Mouse (Mus musculus): ENCODE data around the gene Abhd4. TPM values are rescaled to one million over a fixed set of nuclear protein-coding genes. Genes with fewer than 3 reads are reported as not detected.

The Abhd4 gene
- polyA plus RNA-seq (2012; fragmentation: generic; extraction: Trizol): 32.9 TPM
- long read RNA-seq, experiment 1, transcript Abhd4-201 (7 exons, 2,401 nt): major isoform, 88 of 116 reads
- long read RNA-seq, experiment 1, partial matches to known transcripts: 10 of 116 reads
- long read RNA-seq, experiment 1, other reads (novel, unspliced or antisense): 14 of 116 reads
- long read RNA-seq, experiment 2, transcript Abhd4-201 (7 exons, 2,401 nt): major isoform, 158 of 188 reads
- long read RNA-seq, experiment 2, transcript Abhd4-202 (7 exons, 2,508 nt): minor isoform, 13 of 188 reads
- long read RNA-seq, experiment 2, partial matches to known transcripts: 3 of 188 reads
- long read RNA-seq, experiment 2, other reads (novel, unspliced or antisense): 14 of 188 reads

DNA sequence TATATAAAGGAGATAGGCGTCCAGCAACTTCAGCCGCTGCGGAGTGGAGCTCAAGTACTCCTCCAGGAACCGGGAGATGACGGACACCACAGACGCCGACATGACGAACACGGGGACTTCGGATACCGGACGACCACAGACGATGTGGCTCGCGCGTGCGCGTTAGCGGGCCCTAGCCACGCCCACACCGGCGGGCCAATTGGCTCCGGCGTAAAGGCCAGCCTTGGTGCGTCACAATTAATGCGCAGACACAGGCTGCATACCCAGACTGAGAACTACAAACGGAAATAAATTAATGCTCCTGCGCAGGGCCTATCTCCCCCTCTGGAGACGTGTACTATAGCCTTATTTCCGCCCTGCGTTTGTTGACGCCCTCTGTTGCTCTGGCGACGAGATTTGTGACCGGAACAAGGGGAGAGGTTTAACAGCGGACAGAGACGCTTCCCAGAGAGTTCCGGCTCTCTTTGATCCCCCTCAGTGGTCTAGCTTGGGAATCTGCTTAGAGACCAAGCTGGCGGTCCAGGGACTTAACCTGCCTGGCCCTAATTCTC is at the start of gene Abhd4, which contains the start of gene Dad1:
Gene Abhd4 (plus strand): TSS at position 448 of the 551 bp plus-strand sequence.
Gene Dad1 (minus strand): TSS at position 364 of the 551 bp plus-strand sequence.
- Histone ChIP-seq H3K36me3 (ENCODE audit: control insufficient read depth, insufficient read depth) (peaks cover 11% of the 10 kb centered on the region), H3K4me3 (ENCODE audit: insufficient read depth, poor library complexity, severe bottlenecking) (peak within 1 kb of the TSS; percentile 97), H3K27me3 (ENCODE audit: control insufficient read depth, insufficient read depth, insufficient read length) (no peaks in the 10 kb centered on the region), H3K79me3 (ENCODE audit: low read depth) (peaks cover 33% of the 10 kb centered on the region), H3K79me2 (ENCODE audit: control insufficient read depth, insufficient read depth) (peaks cover 48% of the 10 kb centered on the region), H3ac (ENCODE audit: control insufficient read depth, insufficient read length, low read depth) (peak within 1 kb of the TSS; percentile 59)
- TF ChIP-seq CTCF (IDR thresholded peaks at IDR 0.05; ENCODE audit: control insufficient read depth, insufficient read depth, insufficient read length) (no peak), MYOG (IDR thresholded peaks at IDR 0.05; ENCODE audit: control insufficient read depth, extremely low read depth, insufficient read length) (no peak), CEBPB (IDR thresholded peaks at IDR 0.05; ENCODE audit: low read depth) (no peak), FOSL1 (IDR thresholded peaks at IDR 0.05; ENCODE audit: insufficient read depth, low read length, poor library complexity, severe bottlenecking) (no peak), MYOD1 (IDR thresholded peaks at IDR 0.05; ENCODE audit: control insufficient read depth, insufficient read length, low read depth) (no peak), USF1 (IDR thresholded peaks at IDR 0.05; ENCODE audit: low read depth) (no peak), MAX (IDR thresholded peaks at IDR 0.05) (no peak)

DNA sequence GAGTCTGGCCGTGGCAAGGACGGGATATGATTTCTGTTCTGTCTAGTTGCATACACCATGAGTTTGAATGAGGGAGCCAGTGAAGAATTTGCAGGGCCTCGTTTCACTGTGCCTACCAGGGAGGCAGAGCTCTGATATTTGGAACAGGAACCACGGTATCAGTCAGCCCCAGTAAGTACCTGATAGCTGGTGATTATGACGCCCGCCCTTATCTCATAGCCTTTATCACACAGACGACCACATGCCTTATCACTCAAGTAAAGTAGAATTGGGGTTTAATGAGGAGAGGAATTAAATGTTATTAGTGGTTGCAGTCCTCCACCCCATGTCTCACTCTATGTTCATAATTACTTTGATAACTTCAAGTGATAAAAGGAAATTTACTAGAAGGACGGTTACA is 49.7 kb upstream of the Abhd4 start:
- Histone ChIP-seq H3ac (ENCODE audit: control insufficient read depth, insufficient read length, low read depth) (no peak overlapping the region), H3K36me3 (ENCODE audit: control insufficient read depth, insufficient read depth) (no peaks in the 10 kb centered on the region), H3K4me3 (ENCODE audit: insufficient read depth, poor library complexity, severe bottlenecking) (no peak overlapping the region), H3K27me3 (ENCODE audit: control insufficient read depth, insufficient read depth, insufficient read length) (no peaks in the 10 kb centered on the region), H3K79me3 (ENCODE audit: low read depth) (no peaks in the 10 kb centered on the region), H3K79me2 (ENCODE audit: control insufficient read depth, insufficient read depth) (no peaks in the 10 kb centered on the region)
- TF ChIP-seq MYOG (IDR thresholded peaks at IDR 0.05; ENCODE audit: control insufficient read depth, extremely low read depth, insufficient read length): no peak
- TF ChIP-seq FOSL1 (IDR thresholded peaks at IDR 0.05; ENCODE audit: insufficient read depth, low read length, poor library complexity, severe bottlenecking): no peak
- TF ChIP-seq USF1 (IDR thresholded peaks at IDR 0.05; ENCODE audit: low read depth): no peak
- TF ChIP-seq MAX (IDR thresholded peaks at IDR 0.05): no peak
- TF ChIP-seq CTCF (IDR thresholded peaks at IDR 0.05; ENCODE audit: control insufficient read depth, insufficient read depth, insufficient read length): no peak
- TF ChIP-seq MYOD1 (IDR thresholded peaks at IDR 0.05; ENCODE audit: control insufficient read depth, insufficient read length, low read depth): no peak
- TF ChIP-seq CEBPB (IDR thresholded peaks at IDR 0.05; ENCODE audit: low read depth): no peak

DNA sequence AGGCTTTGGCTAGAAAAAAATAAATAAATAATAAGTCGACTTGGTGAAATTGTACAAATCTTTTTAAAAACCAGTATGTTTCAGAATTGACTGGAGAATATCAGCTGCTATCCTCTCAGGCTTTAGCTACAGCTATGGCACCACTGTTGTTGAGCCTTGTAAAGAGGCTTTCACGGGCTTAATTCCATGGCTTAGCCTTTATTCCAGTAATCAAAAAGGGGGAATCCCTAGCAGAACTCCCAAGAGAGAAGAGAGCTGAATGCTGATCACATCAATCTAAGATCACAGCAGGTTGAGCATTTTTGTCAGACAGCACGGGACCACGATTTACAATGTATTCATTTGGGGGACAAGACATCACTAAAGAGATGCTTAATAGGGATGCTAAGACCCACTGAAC is 49.2 kb upstream of the Abhd4 start:
- H3K27me3 ChIP-seq (ENCODE audit: control insufficient read depth, insufficient read depth, insufficient read length): no peaks in the 10 kb centered on the region
- H3K36me3 ChIP-seq (ENCODE audit: control insufficient read depth, insufficient read depth): no peaks in the 10 kb centered on the region
- no peaks in the 10 kb centered on the region for H3K79me3 ChIP-seq (ENCODE audit: low read depth)
- no peaks in the 10 kb centered on the region for H3K79me2 ChIP-seq (ENCODE audit: control insufficient read depth, insufficient read depth)
- H3ac ChIP-seq (ENCODE audit: control insufficient read depth, insufficient read length, low read depth): no peak overlapping the region
- TF ChIP-seq MYOD1 (IDR thresholded peaks at IDR 0.05; ENCODE audit: control insufficient read depth, insufficient read length, low read depth) (no peak), CTCF (IDR thresholded peaks at IDR 0.05; ENCODE audit: control insufficient read depth, insufficient read depth, insufficient read length) (no peak), FOSL1 (IDR thresholded peaks at IDR 0.05; ENCODE audit: insufficient read depth, low read length, poor library complexity, severe bottlenecking) (no peak), USF1 (IDR thresholded peaks at IDR 0.05; ENCODE audit: low read depth) (no peak), MYOG (IDR thresholded peaks at IDR 0.05; ENCODE audit: control insufficient read depth, extremely low read depth, insufficient read length) (no peak), CEBPB (IDR thresholded peaks at IDR 0.05; ENCODE audit: low read depth) (no peak), MAX (IDR thresholded peaks at IDR 0.05) (no peak)
- H3K4me3 ChIP-seq (ENCODE audit: insufficient read depth, poor library complexity, severe bottlenecking): no peak overlapping the region

DNA sequence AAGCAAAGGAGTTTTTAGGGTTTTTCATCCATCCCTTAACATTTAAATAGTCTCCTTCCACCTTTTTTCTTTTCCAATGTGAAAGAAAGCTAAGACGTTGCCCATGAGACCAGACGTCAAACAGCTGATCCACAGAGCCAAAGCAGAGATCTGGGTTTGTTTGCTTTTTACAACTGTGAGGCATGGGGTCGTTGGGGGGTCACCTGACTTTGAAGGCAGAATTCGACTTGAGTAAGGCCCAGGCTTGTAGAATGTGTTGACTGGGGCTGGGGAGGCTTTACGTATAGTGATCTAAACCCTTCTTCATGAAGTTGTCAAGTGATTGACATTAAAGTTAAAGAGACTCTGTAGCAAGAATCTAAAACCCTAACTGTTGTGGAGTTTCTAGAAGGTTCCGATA is 48.1 kb upstream of the Abhd4 start:
- TF ChIP-seq FOSL1 (IDR thresholded peaks at IDR 0.05; ENCODE audit: insufficient read depth, low read length, poor library complexity, severe bottlenecking) (no peak), MAX (IDR thresholded peaks at IDR 0.05) (no peak), CEBPB (IDR thresholded peaks at IDR 0.05; ENCODE audit: low read depth) (no peak), MYOG (IDR thresholded peaks at IDR 0.05; ENCODE audit: control insufficient read depth, extremely low read depth, insufficient read length) (no peak), MYOD1 (IDR thresholded peaks at IDR 0.05; ENCODE audit: control insufficient read depth, insufficient read length, low read depth) (no peak), USF1 (IDR thresholded peaks at IDR 0.05; ENCODE audit: low read depth) (no peak), CTCF (IDR thresholded peaks at IDR 0.05; ENCODE audit: control insufficient read depth, insufficient read depth, insufficient read length) (no peak)
- no peak overlapping the region for H3ac ChIP-seq (ENCODE audit: control insufficient read depth, insufficient read length, low read depth)
- no peaks in the 10 kb centered on the region for H3K36me3 ChIP-seq (ENCODE audit: control insufficient read depth, insufficient read depth)
- no peaks in the 10 kb centered on the region for H3K79me3 ChIP-seq (ENCODE audit: low read depth)
- no peak overlapping the region for H3K4me3 ChIP-seq (ENCODE audit: insufficient read depth, poor library complexity, severe bottlenecking)
- no peaks in the 10 kb centered on the region for H3K79me2 ChIP-seq (ENCODE audit: control insufficient read depth, insufficient read depth)
- H3K27me3 ChIP-seq (ENCODE audit: control insufficient read depth, insufficient read depth, insufficient read length): no peaks in the 10 kb centered on the region

DNA sequence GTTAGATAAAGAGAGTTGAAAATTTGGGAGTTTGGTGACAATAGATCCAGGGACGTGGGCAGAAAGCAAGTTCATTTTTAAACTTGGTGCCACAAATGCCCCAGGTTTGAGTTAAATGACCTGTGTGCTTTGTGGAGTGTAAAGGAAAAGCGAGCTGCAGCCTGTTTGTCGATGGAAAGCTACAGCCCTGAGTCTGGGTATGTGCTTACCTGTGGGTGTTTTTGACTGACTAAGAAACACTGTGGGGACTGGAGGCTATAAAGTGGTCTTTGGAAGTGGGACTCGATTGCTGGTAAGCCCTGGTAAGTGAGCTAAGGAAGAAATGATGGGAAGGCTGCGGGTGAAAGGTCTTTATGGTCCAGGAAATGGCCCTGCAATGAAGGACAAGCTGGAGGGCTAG is 47.7 kb upstream of the Abhd4 start:
- Histone ChIP-seq H3K79me3 (ENCODE audit: low read depth) (no peaks in the 10 kb centered on the region), H3K4me3 (ENCODE audit: insufficient read depth, poor library complexity, severe bottlenecking) (no peak overlapping the region), H3K79me2 (ENCODE audit: control insufficient read depth, insufficient read depth) (no peaks in the 10 kb centered on the region), H3ac (ENCODE audit: control insufficient read depth, insufficient read length, low read depth) (no peak overlapping the region), H3K27me3 (ENCODE audit: control insufficient read depth, insufficient read depth, insufficient read length) (no peaks in the 10 kb centered on the region), H3K36me3 (ENCODE audit: control insufficient read depth, insufficient read depth) (no peaks in the 10 kb centered on the region)
- TF ChIP-seq USF1 (IDR thresholded peaks at IDR 0.05; ENCODE audit: low read depth) (no peak), MYOG (IDR thresholded peaks at IDR 0.05; ENCODE audit: control insufficient read depth, extremely low read depth, insufficient read length) (no peak), FOSL1 (IDR thresholded peaks at IDR 0.05; ENCODE audit: insufficient read depth, low read length, poor library complexity, severe bottlenecking) (no peak), CEBPB (IDR thresholded peaks at IDR 0.05; ENCODE audit: low read depth) (no peak), MYOD1 (IDR thresholded peaks at IDR 0.05; ENCODE audit: control insufficient read depth, insufficient read length, low read depth) (no peak), CTCF (IDR thresholded peaks at IDR 0.05; ENCODE audit: control insufficient read depth, insufficient read depth, insufficient read length) (no peak), MAX (IDR thresholded peaks at IDR 0.05) (no peak)

Measured in C2C12 (cell line).